Mouse (Mus musculus) cerebellum, postnatal 25 days (tissue): ENCODE measurements around the gene Irf1.
"Not testable (repeated sequence)": the region's sequence is repeated elsewhere in the genome, so short reads cannot be mapped to it uniquely, and the experiment has no call there.

ENCODE experiments used
- DNase-seq, 2 experiments: peaks; one replicate each; pipeline ENCODE4 v3.0.0; 2021; ENCODE audit warnings: mixed read lengths in 2 of 2

Irf1 gene

GRCm38 (mm10) chr11:53769760-53770124 is at the start of gene Irf1:
Gene Irf1, plus strand, starts transcription at chr11:53770014.
- DNase-seq = peak; percentile 71 to 80

GRCm38 (mm10) chr11:53720715-53721114 is 49.1 kb upstream of the Irf1 start, which contains the start of gene Il5:
Gene Il5, plus strand, starts transcription at chr11:53720794.
- no peak for DNase-seq

GRCm38 (mm10) chr11:53731457-53731856 is 38.4 kb upstream of the Irf1 start:
- no peak for DNase-seq

GRCm38 (mm10) chr11:53732244-53732643 is 37.6 kb upstream of the Irf1 start:
- DNase-seq = no peak

GRCm38 (mm10) chr11:53733824-53734223 is 36.0 kb upstream of the Irf1 start:
- no peak for DNase-seq

GRCm38 (mm10) chr11:53734431-53734830 is 35.4 kb upstream of the Irf1 start:
- DNase-seq = no peak

GRCm38 (mm10) chr11:53734970-53735681 is 34.7 kb upstream of the Irf1 start:
- DNase-seq = no peak

GRCm38 (mm10) chr11:53735682-53736245 is 34.0 kb upstream of the Irf1 start:
- DNase-seq = peak; percentile 68 to 79

- peak; percentile 55 to 68 for DNase-seq
These were observed 32.8 kb upstream of the Irf1 start for GRCm38 (mm10) chr11:53736771-53737572.

- peak; percentile 50 to 69 for DNase-seq
These were observed 32.3 kb upstream of the Irf1 start for GRCm38 (mm10) chr11:53737573-53737946.

- no peak for DNase-seq
These were observed 27.5 kb upstream of the Irf1 start for GRCm38 (mm10) chr11:53742353-53742752.

GRCm38 (mm10) chr11:53745260-53745659 is 24.6 kb upstream of the Irf1 start:
- DNase-seq = no peak

GRCm38 (mm10) chr11:53747985-53748384 is 21.8 kb upstream of the Irf1 start:
- DNase-seq = no peak

GRCm38 (mm10) chr11:53748614-53749013 is 21.2 kb upstream of the Irf1 start:
- DNase-seq = no peak

- DNase-seq = no peak
These were observed 20.5 kb upstream of the Irf1 start for GRCm38 (mm10) chr11:53749306-53749705.

GRCm38 (mm10) chr11:53749716-53750352 is 20.0 kb upstream of the Irf1 start:
- no peak for DNase-seq

GRCm38 (mm10) chr11:53755011-53755595 is 14.7 kb upstream of the Irf1 start:
- no peak for DNase-seq

GRCm38 (mm10) chr11:53757612-53758011 is 12.2 kb upstream of the Irf1 start:
- no peak for DNase-seq

- not testable (repeated sequence) for DNase-seq
These were observed 11.8 kb upstream of the Irf1 start for GRCm38 (mm10) chr11:53758033-53758432.

GRCm38 (mm10) chr11:53758791-53759351 is 10.9 kb upstream of the Irf1 start:
- peak in 1 of 2 experiments; percentile 23 for DNase-seq

- DNase-seq = peak in 1 of 2 experiments; percentile 24
These were observed 10.0 kb upstream of the Irf1 start for GRCm38 (mm10) chr11:53759545-53760406.
